Mouse (Mus musculus): ENCODE results near the gene Ttc33. TPM values are rescaled to one million over a fixed set of nuclear protein-coding genes. Genes with fewer than 3 reads are reported as not detected.

The Ttc33 gene
- 2.7 and 9.1 TPM in 2 replicates for polyA plus RNA-seq (2012; rRNA removed; ENCODE audit: low replicate concordance)

GRCm38 (mm10) chr15:5185366-5186292, at the start of gene Ttc33:
Gene Ttc33 (plus strand): TSS chr15:5185525.

GRCm38 (mm10) chr15:5143361-5144020, 41.8 kb upstream of the Ttc33 start, which contains the start of gene Prkaa1:
Gene Prkaa1 (plus strand): TSS chr15:5143861.

DNA sequence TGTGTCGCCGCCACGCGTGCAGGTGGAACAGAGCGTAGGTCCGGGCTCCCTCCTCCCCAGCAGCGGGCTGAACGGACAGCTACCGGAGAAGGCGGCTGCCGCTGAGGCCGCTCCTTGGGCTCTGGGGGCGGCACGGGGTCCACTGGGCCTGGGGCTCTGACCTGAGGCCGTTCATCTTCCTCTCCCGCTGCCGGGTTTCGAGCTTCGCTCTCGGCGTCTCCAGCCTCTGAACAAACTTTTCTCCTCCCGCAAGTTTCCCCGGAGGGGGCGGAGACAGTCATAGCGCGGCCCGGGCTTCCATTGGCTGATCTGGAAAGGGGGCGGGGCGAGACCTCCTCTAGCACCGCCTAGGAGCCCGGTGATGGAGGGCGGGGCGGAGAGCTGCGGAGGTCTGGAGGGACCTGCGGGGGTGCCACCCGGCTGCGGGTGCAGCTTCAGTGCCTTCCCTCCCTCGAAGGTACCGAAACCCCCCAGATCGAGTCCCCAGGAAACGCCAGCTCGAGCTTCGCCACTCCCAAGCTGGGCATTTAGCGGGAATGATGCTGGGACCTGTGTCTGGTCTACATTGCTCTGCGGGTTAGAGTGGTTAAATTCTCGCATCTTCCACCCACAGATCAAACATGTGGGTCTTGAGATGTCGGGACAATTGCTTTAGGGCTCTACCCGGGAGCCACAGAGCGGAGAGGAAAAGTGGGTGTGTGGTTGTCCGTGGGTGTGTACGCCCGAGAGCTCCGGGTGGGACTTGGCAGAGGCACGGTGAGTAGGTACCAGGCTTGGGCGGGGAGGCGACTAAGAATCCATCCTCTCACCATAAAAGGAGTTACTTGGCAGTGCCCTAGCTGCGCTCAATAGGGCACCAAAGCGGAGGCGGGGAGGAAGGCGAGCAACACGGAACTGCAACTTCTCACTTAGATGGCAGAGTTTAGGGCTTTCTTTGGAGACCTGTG, 58.9 kb downstream of the Ttc33 start, which contains the start of gene Ptger4:
Gene Ptger4, minus strand, starts transcription at position 229 of the 947 bp plus-strand sequence.

Other genes with a start within 250 kb of the Ttc33 start
- 0.36 and 1.0 TPM in 2 replicates for gene C7, start 121.8 kb upstream of the Ttc33 start, polyA plus RNA-seq (2012; rRNA removed; ENCODE audit: low replicate concordance)
- 5.6 and 6.6 TPM in 2 replicates for gene Card6, start 77.0 kb upstream of the Ttc33 start, polyA plus RNA-seq (2012; rRNA removed; ENCODE audit: low replicate concordance)
- 451 and 472 TPM in 2 replicates for gene Rpl37, start 68.9 kb upstream of the Ttc33 start, polyA plus RNA-seq (2012; rRNA removed; ENCODE audit: low replicate concordance)
- gene Prkaa1, start 41.7 kb upstream of the Ttc33 start, polyA plus RNA-seq (2012; rRNA removed; ENCODE audit: low replicate concordance): 3.7 and 9.7 TPM in 2 replicates
- gene Ptger4, start 58.7 kb downstream of the Ttc33 start, polyA plus RNA-seq (2012; rRNA removed; ENCODE audit: low replicate concordance): 15.1 and 31.7 TPM in 2 replicates